Mouse (Mus musculus) heart, postnatal 25 days (tissue): ENCODE measurements around the gene Vax1. TPM values are rescaled to one million over a fixed set of nuclear protein-coding genes. Genes with fewer than 3 reads are reported as not detected.

Experiments used
- DNase-seq: peaks from one replicate; pipeline ENCODE4 v3.0.0; 2022; ENCODE audit warnings: low spot score
- intact Hi-C: fragments of 180-260 bp; cut with DNase I; formaldehyde crosslinking; loops from one replicate; pipeline ENCODE4 v1.15.1; 2025
- total RNA-seq, 2 experiments: library from RNA; stranded (reverse); gene quantifications; 2 replicates each; pipeline ENCODE4 v1.2.3; 2021

The Vax1 gene
- total RNA-seq, 2 experiments from 2014 or later: not detected

DNA sequence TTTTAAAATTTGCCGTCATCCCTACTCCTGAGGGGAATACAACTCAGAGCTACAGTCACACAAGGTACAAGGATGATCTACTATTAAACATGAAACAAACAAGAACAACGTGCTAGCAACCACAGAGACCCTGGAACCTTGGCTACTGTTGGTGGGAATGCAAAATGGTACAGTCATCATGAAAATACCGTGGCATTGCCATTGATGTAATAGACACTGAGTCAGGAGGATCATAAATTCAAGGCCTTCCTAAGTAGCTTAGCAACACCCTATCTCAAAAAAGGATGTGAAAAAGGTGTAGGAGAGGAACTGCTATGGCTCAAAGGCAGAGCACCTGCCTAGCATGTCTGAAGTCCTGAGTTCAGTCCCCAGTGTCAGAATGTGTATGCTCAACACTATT lies 42.4 kb downstream of the Vax1 start:
- intact Hi-C loops: no loop called here
- no peak for DNase-seq

Other genes starting within 250 kb of the Vax1 start
- not detected for gene Eno4, start 226.6 kb downstream of the Vax1 start, total RNA-seq
- 10 to 100 TPM; 22.7 to 24.4 TPM for gene Hspa12a, start 226.4 kb downstream of the Vax1 start, total RNA-seq
- 1 to 10 TPM; 1.6 TPM for gene Shtn1, start 94.0 kb downstream of the Vax1 start, total RNA-seq
- gene Kcnk18, start 49.2 kb upstream of the Vax1 start, total RNA-seq: not detected
- under 1 TPM; 0.68 to 0.70 TPM for gene Slc18a2, start 90.8 kb upstream of the Vax1 start, total RNA-seq
- 100 to 1,000 TPM; 247 to 305 TPM for gene Rps12-ps3, start 152.2 kb upstream of the Vax1 start, total RNA-seq
- gene Pdzd8, start 175.7 kb upstream of the Vax1 start, total RNA-seq: 10 to 100 TPM; 23.0 to 25.1 TPM